Mouse (Mus musculus) embryonic fibroblast, embryonic 13.5 days (primary cell): ENCODE results near the gene Strip1.

Experiments
- CTCF ChIP-seq: IDR thresholded peaks from 2 replicates; pipeline ENCODE4 v1.5.1; 2011; ENCODE audit warnings: mild to moderate bottlenecking, control low read depth, low read length, moderate library complexity, borderline replicate concordance; ENCODE audit not compliant: insufficient read depth
- POLR2A ChIP-seq: IDR thresholded peaks from 2 replicates; pipeline ENCODE4 v1.6.1; 2011; ENCODE audit warnings: low read depth, mild to moderate bottlenecking, control low read depth, low read length, moderate library complexity

DNA sequence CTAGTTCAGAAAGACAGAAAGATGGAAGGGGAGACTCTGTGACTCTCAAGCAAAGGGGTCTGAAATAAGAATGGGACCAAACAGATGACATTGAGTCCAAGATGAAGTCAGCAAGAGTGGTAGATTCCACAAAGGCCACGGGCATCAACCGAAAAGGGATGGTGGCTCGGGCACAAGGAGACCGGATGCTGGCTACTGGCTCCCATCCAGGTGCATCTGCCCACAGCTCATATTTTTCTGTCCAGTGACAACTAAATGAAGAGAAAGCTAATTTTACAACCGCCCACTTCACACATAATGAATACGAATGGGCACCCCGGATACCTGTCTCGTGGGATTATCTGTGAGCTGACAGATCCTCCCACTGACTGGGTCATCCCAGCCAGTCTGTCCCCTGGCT is 24.3 kb downstream of the Strip1 start:
- TF ChIP-seq CTCF (no peak), POLR2A (no peak)
